Mouse (Mus musculus) Patski (cell line): ENCODE measurements around the gene Dhx29. TPM values are rescaled to one million over a fixed set of nuclear protein-coding genes. Genes with fewer than 3 reads are reported as not detected.

ENCODE experiments used
- ATAC-seq: fragments of 100-300 bp; one replicate; pipeline ENCODE4 v1.8.0; 2021
- CTCF ChIA-PET: fragments of 350-600 bp; sonication (Branson Sonifier 250); formaldehyde crosslinking; loops from one replicate; lab custom pipeline; 2022; ENCODE audit warnings: inconsistent platforms; lab: Charles Lee
- POLR2A ChIA-PET: fragments of 350-600 bp; sonication (Branson Sonifier 250); formaldehyde crosslinking; loops from one replicate; lab custom pipeline; 2022; ENCODE audit warnings: antibody characterized with exemption, inconsistent platforms; lab: Charles Lee
- DNase-seq: peaks from one replicate; pipeline ENCODE4 v3.0.0-alpha.2; 2011; ENCODE audit warnings: low read depth, low spot score
- H3K27me3 ChIP-seq: fragments of 371-371 bp; one replicate; pipeline ENCODE4 v1.5.1; 2021
- CTCF ChIP-seq: fragments of 100-300 bp; IDR thresholded peaks from one replicate; pipeline ENCODE4 v1.5.1; 2021
- in situ Hi-C: fragments of 300-500 bp; cut with MboI; formaldehyde crosslinking; loops from 3 replicates; pipeline ENCODE4 v1.11.1; 2018; ENCODE audit warnings: low pct_unique_long_range_greater_than_20kb, mixed read lengths
- polyA plus RNA-seq: library from polyadenylated mRNA; unstranded; gene quantifications from one replicate; pipeline ENCODE4 v1.2.3, GENCODE M21; 2021

Dhx29 gene
- polyA plus RNA-seq, 1 experiment from 2014 or later, result 15.9 TPM

- in situ Hi-C loops, result loop anchor here (5.0 kb wide), 1 partner anchor 109 kb away; the partner anchor contains the start of gene Cdc20b
- no peaks in the 10 kb centered on the region for H3K27me3 ChIP-seq
- no peak for TF ChIP-seq CTCF
- ChIA-PET CTCF (interaction anchor here (2.0 kb wide), 1 partner anchor 107 kb away, joined by 9 read pairs; the partner anchor contains the start of gene Cdc20b), POLR2A (interaction anchor here (1.2 kb wide), 1 partner anchor 11 kb away, joined by 4 read pairs; no protein-coding TSS in a partner anchor)
- ATAC-seq (peak; percentile 20), DNase-seq (no peak)
These were observed 899 bp downstream of the Dhx29 start for GRCm38 (mm10) chr13:112928038-112928668.

GRCm38 (mm10) chr13:112938130-112938529, 10.9 kb downstream of the Dhx29 start:
- ChIA-PET CTCF (no interaction called here), POLR2A (interaction anchor here (1.3 kb wide), 1 partner anchor 9 kb away, joined by 4 read pairs; no protein-coding TSS in a partner anchor)
- H3K27me3 ChIP-seq, result no peaks in the 10 kb centered on the region
- no peak for DNase-seq
- TF ChIP-seq CTCF, result no peak
- in situ Hi-C loops, result no loop called here
- ATAC-seq, result no peak

- DNase-seq, result no peak
- TF ChIP-seq CTCF, result no peak
- no peaks in the 10 kb centered on the region for H3K27me3 ChIP-seq
- no peak for ATAC-seq
- in situ Hi-C loops, result no loop called here
- ChIA-PET CTCF (interaction anchor here (1.4 kb wide), 1 partner anchor 94 kb away, joined by 3 read pairs; no protein-coding TSS in a partner anchor), POLR2A (interaction anchor here (1.3 kb wide), 1 partner anchor 13 kb away, joined by 3 read pairs; no protein-coding TSS in a partner anchor)
These were observed 14.7 kb downstream of the Dhx29 start for GRCm38 (mm10) chr13:112941879-112942330.

GRCm38 (mm10) chr13:112945312-112945711, 18.1 kb downstream of the Dhx29 start:
- no peak for ATAC-seq
- H3K27me3 ChIP-seq, result no peaks in the 10 kb centered on the region
- CTCF ChIA-PET, result no interaction called here
- no peak for TF ChIP-seq CTCF
- POLR2A ChIA-PET, result no interaction called here
- in situ Hi-C loops, result no loop called here
- DNase-seq, result no peak

DNA sequence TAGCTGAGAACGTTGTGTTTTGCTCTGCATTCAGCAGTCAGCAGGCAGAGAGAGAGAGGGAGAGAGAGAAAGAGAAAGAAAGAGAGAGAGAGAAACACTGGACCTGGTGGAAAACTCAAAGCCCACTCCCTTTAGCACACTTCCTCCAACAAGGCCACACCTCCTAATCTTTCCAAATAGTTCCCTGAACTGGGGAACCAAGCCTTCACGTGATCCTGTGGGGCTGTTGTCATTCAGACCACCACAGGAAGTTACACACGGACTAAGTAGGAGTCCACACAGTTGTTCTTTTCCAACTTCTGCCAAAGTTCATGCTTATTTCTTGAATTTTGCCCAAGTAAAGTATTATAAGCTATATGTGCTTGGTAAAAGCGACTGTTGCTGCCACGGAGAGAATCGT, 18.6 kb downstream of the Dhx29 start:
- no peaks in the 10 kb centered on the region for H3K27me3 ChIP-seq
- ChIA-PET CTCF (no interaction called here), POLR2A (no interaction called here)
- TF ChIP-seq CTCF, result no peak
- DNase-seq (no peak), ATAC-seq (no peak)
- in situ Hi-C loops, result no loop called here

DNA sequence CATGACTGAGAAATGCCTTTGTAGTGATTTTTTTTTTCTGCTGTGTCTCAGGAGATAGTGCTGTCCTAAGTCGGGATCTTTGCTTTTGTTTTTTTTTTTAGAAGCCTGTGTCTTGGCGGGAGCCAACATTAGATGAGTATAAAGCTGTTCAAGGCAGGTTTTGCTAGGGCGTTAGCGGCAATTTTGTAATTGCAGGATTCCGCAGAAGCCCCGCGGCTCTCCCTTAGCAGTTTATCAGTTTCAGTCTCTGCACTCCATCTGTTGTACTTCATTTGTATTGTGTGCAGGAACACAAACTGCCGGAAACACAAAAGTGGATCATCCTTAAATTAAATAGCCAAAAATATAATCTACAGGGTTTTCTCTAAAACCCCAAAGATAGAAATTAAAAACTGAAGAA, 26.8 kb downstream of the Dhx29 start:
- no peak for DNase-seq
- no peak for TF ChIP-seq CTCF
- POLR2A ChIA-PET, result no interaction called here
- H3K27me3 ChIP-seq, result no peaks in the 10 kb centered on the region
- CTCF ChIA-PET, result interaction anchor here (1.1 kb wide), 1 partner anchor 8 kb away, joined by 3 read pairs; no protein-coding TSS in a partner anchor
- in situ Hi-C loops, result no loop called here
- no peak for ATAC-seq

DNA sequence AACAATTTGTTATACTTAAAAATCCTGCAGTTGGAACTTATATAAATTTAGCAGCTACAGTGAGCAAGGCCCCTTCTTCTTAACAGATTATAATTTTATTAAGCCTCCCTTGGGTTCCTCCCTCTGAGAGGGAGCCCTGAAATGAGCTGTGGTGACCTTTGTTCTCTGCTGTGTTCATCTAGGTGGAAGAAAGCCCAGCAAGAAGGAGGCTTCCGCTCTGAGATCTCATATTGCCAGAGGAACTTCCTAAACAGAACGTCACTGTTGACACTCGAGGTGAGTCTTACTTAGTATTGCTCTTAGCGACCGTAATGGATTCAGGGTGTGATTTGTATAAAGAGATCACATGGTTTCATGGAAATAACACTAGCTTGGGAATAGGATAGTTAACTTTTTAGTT, 35.8 kb downstream of the Dhx29 start:
- in situ Hi-C loops, result no loop called here
- DNase-seq (no peak), ATAC-seq (no peak)
- CTCF ChIA-PET, result no interaction called here
- H3K27me3 ChIP-seq, result no peaks in the 10 kb centered on the region
- TF ChIP-seq CTCF, result no peak
- POLR2A ChIA-PET, result no interaction called here

GRCm38 (mm10) chr13:112964421-112964820, 37.2 kb downstream of the Dhx29 start:
- H3K27me3 ChIP-seq, result no peaks in the 10 kb centered on the region
- ATAC-seq (no peak), DNase-seq (no peak)
- ChIA-PET CTCF (no interaction called here), POLR2A (interaction anchor here (0.9 kb wide), 1 partner anchor 10 kb away, joined by 3 read pairs; no protein-coding TSS in a partner anchor)
- no peak for TF ChIP-seq CTCF
- in situ Hi-C loops, result no loop called here

- H3K27me3 ChIP-seq, result no peaks in the 10 kb centered on the region
- ChIA-PET CTCF (interaction anchor here (2.1 kb wide), 1 partner anchor 69 kb away, joined by 6 read pairs; no protein-coding TSS in a partner anchor), POLR2A (no interaction called here)
- TF ChIP-seq CTCF, result no peak
- in situ Hi-C loops, result no loop called here
- DNase-seq (no peak), ATAC-seq (no peak)
These were observed 40.0 kb downstream of the Dhx29 start for GRCm38 (mm10) chr13:112967267-112967666.

- peaks cover 14% of the 10 kb centered on the region for H3K27me3 ChIP-seq
- POLR2A ChIA-PET, result no interaction called here
- ATAC-seq (no peak), DNase-seq (no peak)
- TF ChIP-seq CTCF, result no peak
- CTCF ChIA-PET, result interaction anchor here (1.9 kb wide), 1 partner anchor 18 kb away, joined by 5 read pairs; no protein-coding TSS in a partner anchor
- in situ Hi-C loops, result loop anchor here (25.0 kb wide), 1 partner anchor 689 kb away; the partner anchor contains the start of gene Ankrd55
These were observed 49.5 kb downstream of the Dhx29 start for GRCm38 (mm10) chr13:112976720-112977119.
